Mouse (Mus musculus) heart, embryonic 11.5 days (tissue): ENCODE measurements around the gene Tmsb10. TPM values are rescaled to one million over a fixed set of nuclear protein-coding genes. Genes with fewer than 3 reads are reported as not detected.

Experiments
- polyA plus RNA-seq: library from polyadenylated mRNA; unstranded; fragments of >200 nt; fragmentation: Nextera tagmentation; extraction: Ambion mirVana; gene quantifications from 2 replicates; pipeline ENCODE4 v1.2.1, GENCODE M21; 2014

Tmsb10 gene
- polyA plus RNA-seq, 1 experiment from 2014 or later, result 2,031 TPM

Other genes with a start within 250 kb of the Tmsb10 start
- gene Tcf7l1, start 169.5 kb downstream of the Tmsb10 start, polyA plus RNA-seq, result 15.6 and 15.7 TPM in 2 replicates
- 44.7 and 46.1 TPM in 2 replicates for gene Kcmf1, start 58.8 kb downstream of the Tmsb10 start, polyA plus RNA-seq